In the genomic region with DNA sequence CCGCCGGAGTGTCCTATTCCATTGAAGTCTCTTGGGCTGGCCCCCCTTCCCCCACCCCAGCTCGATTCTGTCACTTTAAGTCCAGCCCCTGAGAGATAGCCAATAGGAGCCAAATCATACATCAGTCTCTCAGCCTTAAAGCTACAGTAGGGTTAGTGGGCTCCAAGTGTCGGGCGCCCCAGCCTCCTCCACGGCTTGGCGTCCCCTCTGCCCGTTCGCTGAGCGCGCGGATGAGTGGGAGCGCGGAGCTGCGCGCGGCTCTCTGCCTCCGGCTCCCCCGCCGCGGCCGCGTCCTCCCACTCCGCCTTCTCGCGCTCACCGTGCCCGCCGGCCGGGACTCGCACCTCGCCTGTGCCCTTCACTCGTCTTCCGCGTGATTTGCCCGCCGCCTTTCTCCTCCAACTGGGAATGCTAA, we compare ENCODE assay signal across 8 mouse cellular contexts.
DNase-seq lines count a peak whose midpoint lies in the region; ATAC-seq lines count a peak whose summit lies in the region.

No protein-coding gene starts in this region.

- WGBS in forebrain, embryonic 16.5 days, result 0% methylated on average over 37 of the region's 37 CpGs
- under 1% methylated on average over 37 of the region's 37 CpGs for WGBS in hindbrain, embryonic 13.5 days
- WGBS in lung, embryonic 16.5 days, result under 1% methylated on average over 37 of the region's 37 CpGs

- H3K4me1 ChIP-seq in forebrain, embryonic 16.5 days (replicated peaks; ENCODE audit: control insufficient read depth, insufficient read depth, low read length), result peaks cover 11% of the 10 kb centered on the region
- H3K4me1 ChIP-seq in hindbrain, embryonic 13.5 days (replicated peaks), result peaks cover 29% of the 10 kb centered on the region
- H3K4me1 ChIP-seq in lung, embryonic 16.5 days (replicated peaks; ENCODE audit: control insufficient read depth, insufficient read depth, low read length), result peaks cover 6% of the 10 kb centered on the region

- no peak overlapping the region for H3K27ac ChIP-seq in forebrain, embryonic 16.5 days (ENCODE audit: low read length)
- H3K27ac ChIP-seq in hindbrain, embryonic 13.5 days, result no peak overlapping the region
- H3K27ac ChIP-seq in lung, embryonic 16.5 days (ENCODE audit: low read length), result no peak overlapping the region

- H3K36me3 ChIP-seq in forebrain, embryonic 16.5 days (ENCODE audit: control insufficient read depth, insufficient read depth), result no peaks in the 10 kb centered on the region
- no peaks in the 10 kb centered on the region for H3K36me3 ChIP-seq in hindbrain, embryonic 13.5 days
- no peaks in the 10 kb centered on the region for H3K36me3 ChIP-seq in lung, embryonic 16.5 days (ENCODE audit: control insufficient read depth, insufficient read depth, low read length)

- H3K9me3 ChIP-seq in forebrain, embryonic 16.5 days (ENCODE audit: control insufficient read depth, low read length), result no peaks in the 10 kb centered on the region
- H3K9me3 ChIP-seq in hindbrain, embryonic 13.5 days, result no peaks in the 10 kb centered on the region
- no peaks in the 10 kb centered on the region for H3K9me3 ChIP-seq in lung, embryonic 16.5 days (ENCODE audit: control insufficient read depth, low read length)

- H3K4me3 ChIP-seq in forebrain, embryonic 16.5 days (replicated peaks; ENCODE audit: low read length), result peak overlapping the region; percentile 48
- peak overlapping the region; percentile 48 for H3K4me3 ChIP-seq in hindbrain, embryonic 13.5 days
- peak overlapping the region; percentile 53 for H3K4me3 ChIP-seq in lung, embryonic 16.5 days (ENCODE audit: low read length)

- H3K27me3 ChIP-seq in forebrain, embryonic 16.5 days (replicated peaks; ENCODE audit: control insufficient read depth, insufficient read depth, low read length), result peaks cover 41% of the 10 kb centered on the region
- peaks cover 89% of the 10 kb centered on the region for H3K27me3 ChIP-seq in hindbrain, embryonic 13.5 days
- H3K27me3 ChIP-seq in lung, embryonic 16.5 days (ENCODE audit: control insufficient read depth, insufficient read depth, low read depth, low read length), result peaks cover 60% of the 10 kb centered on the region

- H3K9ac ChIP-seq in forebrain, embryonic 16.5 days (replicated peaks; ENCODE audit: low read depth, low read length), result peak overlapping the region; percentile 34
- peak overlapping the region; percentile 70 for H3K9ac ChIP-seq in hindbrain, embryonic 13.5 days
- no peak overlapping the region for H3K9ac ChIP-seq in lung, embryonic 16.5 days (ENCODE audit: low read length)

- peak; percentile 88 for ATAC-seq in forebrain, embryonic 16.5 days
- peak; percentile 88 for ATAC-seq in hindbrain, embryonic 13.5 days (ENCODE audit: low FRiP score)
- ATAC-seq in lung, embryonic 16.5 days (ENCODE audit: low read depth), result peak; percentile 76

- H3K4me2 ChIP-seq in forebrain, embryonic 16.5 days (ENCODE audit: low read length), result peak overlapping the region; percentile 79
- peak overlapping the region; percentile 74 for H3K4me2 ChIP-seq in hindbrain, embryonic 13.5 days
- peak overlapping the region; percentile 71 for H3K4me2 ChIP-seq in lung, embryonic 16.5 days (ENCODE audit: low read depth, low read length)

- peak; percentile 73 for DNase-seq in ES-CJ7 (ENCODE audit: low read depth, low spot score)
- DNase-seq in cerebellum, adult 11-12 months, result peak; percentile 59
- peak; percentile 35 to 47 for DNase-seq in layer of hippocampus, postnatal 10 days (ENCODE audit: low spot score in 2 of 2)
- peak; percentile 42 for DNase-seq in right cerebral cortex, postnatal 25 days
- no peak for DNase-seq in urinary bladder, postnatal 10 days (ENCODE audit: low spot score)
